Mouse (Mus musculus): ENCODE results near the gene St3gal5. TPM values are rescaled to one million over a fixed set of nuclear protein-coding genes. Genes with fewer than 3 reads are reported as not detected.

The St3gal5 gene
- polyA plus RNA-seq, 2 experiments, result 121 to 123 TPM

- Histone ChIP-seq H3K4me2 (ENCODE audit: low read depth) (no peak overlapping the region), H3K4me3 (ENCODE audit: insufficient read depth in 1 of 2, low read depth in 2 of 2, low read length in 2 of 2) (no peak overlapping the region), H3K9me3 (ENCODE audit: control insufficient read depth, low read length) (no peaks in the 10 kb centered on the region), H3K9ac (replicated peaks) (no peak overlapping the region), H3K27ac (no peak overlapping the region), H3K4me1 (replicated peaks; ENCODE audit: control insufficient read depth in 2 of 2, insufficient read depth in 2 of 2, low read length in 1 of 2) (no peaks in the 10 kb centered on the region), H3K36me3 (replicated peaks; ENCODE audit: control insufficient read depth, insufficient read depth, low read depth) (no peaks in the 10 kb centered on the region), H3K27me3 (ENCODE audit: control insufficient read depth, insufficient read depth, low read length) (no peaks in the 10 kb centered on the region)
- ATAC-seq (ENCODE audit: insufficient read depth) (no peak), DNase-seq (ENCODE audit: low read depth in 3 of 3, low spot score in 3 of 3) (no peak)
- TF ChIP-seq EP300 (IDR thresholded peaks at IDR 0.05; ENCODE audit: low read depth) (no peak), CTCF (IDR thresholded peaks at IDR 0.05; ENCODE audit: low read depth) (no peak)
- 48% methylated on average over 12 of the region's 12 CpGs for WGBS (ENCODE audit: insufficient replicate concordance)
Observed at GRCm38 (mm10) chr6:72179562-72180502, 82.4 kb downstream of the St3gal5 start.

GRCm38 (mm10) chr6:72184576-72184975, 87.2 kb downstream of the St3gal5 start:
- DNase-seq (ENCODE audit: low read depth in 3 of 3, low spot score in 3 of 3) (no peak), ATAC-seq (ENCODE audit: insufficient read depth) (no peak)
- Histone ChIP-seq H3K4me3 (ENCODE audit: insufficient read depth in 1 of 2, low read depth in 2 of 2, low read length in 2 of 2) (no peak overlapping the region), H3K9me3 (ENCODE audit: control insufficient read depth, low read length) (no peaks in the 10 kb centered on the region), H3K9ac (replicated peaks) (no peak overlapping the region), H3K4me2 (ENCODE audit: low read depth) (no peak overlapping the region), H3K4me1 (replicated peaks; ENCODE audit: control insufficient read depth in 2 of 2, insufficient read depth in 2 of 2, low read length in 1 of 2) (no peaks in the 10 kb centered on the region), H3K27ac (no peak overlapping the region), H3K27me3 (ENCODE audit: control insufficient read depth, insufficient read depth, low read length) (peaks cover 12% of the 10 kb centered on the region), H3K36me3 (replicated peaks; ENCODE audit: control insufficient read depth, insufficient read depth, low read depth) (no peaks in the 10 kb centered on the region)
- 68% methylated on average over 5 of the region's 5 CpGs for WGBS (ENCODE audit: insufficient replicate concordance)
- TF ChIP-seq CTCF (IDR thresholded peaks at IDR 0.05; ENCODE audit: low read depth), result no peak
- TF ChIP-seq EP300 (IDR thresholded peaks at IDR 0.05; ENCODE audit: low read depth), result no peak

- Histone ChIP-seq H3K9me3 (ENCODE audit: control insufficient read depth, low read length) (no peaks in the 10 kb centered on the region), H3K36me3 (replicated peaks; ENCODE audit: control insufficient read depth, insufficient read depth, low read depth) (no peaks in the 10 kb centered on the region), H3K4me1 (replicated peaks; ENCODE audit: control insufficient read depth in 2 of 2, insufficient read depth in 2 of 2, low read length in 1 of 2) (no peaks in the 10 kb centered on the region), H3K4me2 (ENCODE audit: low read depth) (no peak overlapping the region), H3K9ac (replicated peaks) (no peak overlapping the region), H3K27ac (no peak overlapping the region), H3K4me3 (ENCODE audit: insufficient read depth in 1 of 2, low read depth in 2 of 2, low read length in 2 of 2) (no peak overlapping the region), H3K27me3 (ENCODE audit: control insufficient read depth, insufficient read depth, low read length) (peaks cover 17% of the 10 kb centered on the region)
- WGBS (ENCODE audit: insufficient replicate concordance), result 3% methylated on average over 6 of the region's 6 CpGs
- no peak for TF ChIP-seq EP300 (IDR thresholded peaks at IDR 0.05; ENCODE audit: low read depth)
- TF ChIP-seq CTCF (IDR thresholded peaks at IDR 0.05; ENCODE audit: low read depth), result peak; percentile 98
- ATAC-seq (ENCODE audit: insufficient read depth), result no peak
- peak; percentile 26 to 30 (median 27) for DNase-seq (ENCODE audit: low read depth in 3 of 3, low spot score in 3 of 3)
Observed at GRCm38 (mm10) chr6:72185893-72186490, 88.6 kb downstream of the St3gal5 start.

- DNase-seq (ENCODE audit: low read depth in 3 of 3, low spot score in 3 of 3), result no peak
- peaks cover 17% of the 10 kb centered on the region for H3K27me3 ChIP-seq (ENCODE audit: control insufficient read depth, insufficient read depth, low read length)
- H3K4me2 ChIP-seq (ENCODE audit: low read depth), result no peak overlapping the region
- no peak overlapping the region for H3K4me3 ChIP-seq (ENCODE audit: insufficient read depth in 1 of 2, low read depth in 2 of 2, low read length in 2 of 2)
- H3K4me1 ChIP-seq (replicated peaks; ENCODE audit: control insufficient read depth in 2 of 2, insufficient read depth in 2 of 2, low read length in 1 of 2), result no peaks in the 10 kb centered on the region
- no peak for ATAC-seq (ENCODE audit: insufficient read depth)
- no peaks in the 10 kb centered on the region for H3K9me3 ChIP-seq (ENCODE audit: control insufficient read depth, low read length)
- WGBS (ENCODE audit: insufficient replicate concordance), result 60% methylated on average over 6 of the region's 6 CpGs
- H3K9ac ChIP-seq (replicated peaks), result no peak overlapping the region
- H3K27ac ChIP-seq, result no peak overlapping the region
- TF ChIP-seq EP300 (IDR thresholded peaks at IDR 0.05; ENCODE audit: low read depth) (no peak), CTCF (IDR thresholded peaks at IDR 0.05; ENCODE audit: low read depth) (no peak)
- H3K36me3 ChIP-seq (replicated peaks; ENCODE audit: control insufficient read depth, insufficient read depth, low read depth), result no peaks in the 10 kb centered on the region
Observed at GRCm38 (mm10) chr6:72186809-72187208, 89.4 kb downstream of the St3gal5 start.
